Mouse (Mus musculus) ES-E14 (cell line): ENCODE data around the gene Cela1. TPM values are rescaled to one million over a fixed set of nuclear protein-coding genes. Genes with fewer than 3 reads are reported as not detected.

Source experiments
- DNase-seq: peaks from one replicate; pipeline ENCODE4 v3.0.0-alpha.2; 2013; ENCODE audit warnings: low read depth, low spot score
- H3K27ac ChIP-seq: 2 replicates; pipeline ENCODE4 v1.5.1; 2012; ENCODE audit warnings: low read depth, mild to moderate bottlenecking, low read length, moderate library complexity, mixed read lengths; ENCODE audit not compliant: poor library complexity, insufficient read depth, severe bottlenecking
- H3K36me3 ChIP-seq: 2 replicates; pipeline ENCODE4 v1.6.1; 2012; ENCODE audit warnings: mild to moderate bottlenecking, low read length, moderate library complexity, mixed read lengths; ENCODE audit not compliant: control insufficient read depth, poor library complexity, insufficient read depth, severe bottlenecking
- H3K4me1 ChIP-seq, 2 experiments: fragments of 150-350 bp in 1 of 2; sonication (generic) in 1 of 2; 2 replicates each; pipeline ENCODE4 v1.6.1; 2012; ENCODE audit warnings: low read length in 2 of 2, mild to moderate bottlenecking in 1 of 2, mixed read lengths in 1 of 2; ENCODE audit not compliant: control insufficient read depth in 2 of 2, insufficient read depth in 2 of 2, poor library complexity in 1 of 2
- H3K4me3 ChIP-seq, 2 experiments: fragments of 150-350 bp in 1 of 2; sonication (generic) in 1 of 2; 2 replicates each; pipeline ENCODE4 v1.5.1; 2012; ENCODE audit warnings: low read length in 2 of 2, low read depth in 1 of 2, mild to moderate bottlenecking in 1 of 2, mixed read lengths in 1 of 2; ENCODE audit not compliant: insufficient read depth in 1 of 2, poor library complexity in 1 of 2, severe bottlenecking in 1 of 2
- H3K9ac ChIP-seq: 2 replicates; pipeline ENCODE4 v1.6.1; 2012; ENCODE audit warnings: low read depth, mild to moderate bottlenecking, low read length, mixed read lengths; ENCODE audit not compliant: poor library complexity, insufficient read depth, severe bottlenecking
- H3K9me3 ChIP-seq: fragments of 150-350 bp; sonication (generic); 2 replicates; pipeline ENCODE4 v1.6.1; 2012; ENCODE audit warnings: low read depth, mild to moderate bottlenecking, low read length; ENCODE audit not compliant: control insufficient read depth, insufficient read depth
- CHD2 ChIP-seq: IDR thresholded peaks from 2 replicates; pipeline ENCODE4 v1.6.1; 2014; ENCODE audit warnings: mild to moderate bottlenecking, low read depth, low read length, inconsistent platforms
- HCFC1 ChIP-seq: IDR thresholded peaks from 2 replicates; pipeline ENCODE4 v1.6.1; 2012; ENCODE audit warnings: low read length, inconsistent platforms, borderline replicate concordance; ENCODE audit not compliant: insufficient read depth
- MAFK ChIP-seq: IDR thresholded peaks from 2 replicates; pipeline ENCODE4 v1.6.1; 2014; ENCODE audit warnings: mild to moderate bottlenecking, low read depth, low read length, inconsistent platforms; ENCODE audit not compliant: insufficient read depth
- ZC3H11A ChIP-seq: IDR thresholded peaks from 2 replicates; pipeline ENCODE4 v1.6.1; 2012; ENCODE audit warnings: low read depth, mild to moderate bottlenecking, inconsistent platforms, low read length, borderline replicate concordance
- ZNF384 ChIP-seq: IDR thresholded peaks from 2 replicates; pipeline ENCODE4 v1.6.1; 2012; ENCODE audit warnings: low read depth, low read length, inconsistent platforms
- in situ Hi-C, 2 experiments: fragments of 600-800 bp; cut with MboI; formaldehyde crosslinking; loops; one replicate each; pipeline ENCODE4 v1.15.1; 2025; ENCODE audit warnings: low sequenced_read_pairs in 2 of 2, inconsistent platforms in 1 of 2; ENCODE audit not compliant: unreplicated experiment in 2 of 2
- total RNA-seq: library from RNA; depleted of rRNA; stranded (reverse); fragments of 300-350 nt; gene quantifications from 2 replicates; pipeline ENCODE4 v1.2.3, GENCODE M21; 2012

The Cela1 gene
- total RNA-seq, 1 experiment, result 2.4 TPM

DNA sequence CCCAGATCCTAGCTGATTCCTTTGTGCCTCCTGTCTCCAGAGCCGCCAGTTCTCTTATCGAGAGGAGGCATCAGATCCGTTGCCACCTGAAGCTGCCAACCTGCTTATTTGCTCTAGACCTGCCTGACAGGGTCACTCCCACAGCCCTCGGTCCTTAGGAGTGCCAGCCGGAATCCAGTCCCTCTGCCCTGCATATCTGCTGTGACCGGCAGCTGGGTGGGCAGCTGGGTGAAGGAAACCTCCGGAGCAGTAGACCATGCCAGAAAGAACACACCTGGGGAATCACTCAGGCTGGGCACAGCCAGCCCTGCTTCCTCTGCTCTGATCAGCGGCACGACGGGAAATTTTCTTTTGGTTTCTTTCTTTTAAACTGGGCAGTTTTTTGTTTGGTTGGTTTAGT, 54.4 kb downstream of the Cela1 start:
- in situ Hi-C loops, result no loop called here
- no peak overlapping the region for H3K4me3 ChIP-seq
- 0 out of 2 replicates have a peak overlapping the region, but pooled peaks have one; percentile 26 for H3K9ac ChIP-seq
- TF ChIP-seq ZNF384, result no peak
- TF ChIP-seq ZC3H11A, result no peak
- TF ChIP-seq HCFC1, result no peak
- TF ChIP-seq CHD2, result no peak
- no peak for TF ChIP-seq MAFK
- no peaks in the 10 kb centered on the region for H3K9me3 ChIP-seq
- H3K4me1 ChIP-seq, result peaks cover 17 to 48% of the 10 kb centered on the region in 2 experiments; a peak in 3 of 4 replicates
- no peak overlapping the region for H3K27ac ChIP-seq
- peaks cover 6% of the 10 kb centered on the region; the same call in 1 of the 2 replicates for H3K36me3 ChIP-seq
- no peak for DNase-seq

- in situ Hi-C loops, result no loop called here
- DNase-seq, result no peak
- Histone ChIP-seq H3K4me1 (peaks cover 17 to 41% of the 10 kb centered on the region in 2 experiments; a peak in 3 of 4 replicates), H3K4me3 (no peak overlapping the region), H3K36me3 (peaks cover 6% of the 10 kb centered on the region; the same call in 1 of the 2 replicates), H3K27ac (no peak overlapping the region), H3K9me3 (no peaks in the 10 kb centered on the region), H3K9ac (no peak overlapping the region)
- TF ChIP-seq HCFC1 (no peak), ZC3H11A (no peak)
Measured at GRCm38 (mm10) chr15:100632323-100632722, 55.4 kb downstream of the Cela1 start.

- DNase-seq, result no peak
- no peak for TF ChIP-seq ZNF384
- TF ChIP-seq MAFK, result no peak
- peaks cover 20 to 41% of the 10 kb centered on the region in 2 experiments for H3K4me1 ChIP-seq
- no peak overlapping the region for H3K9ac ChIP-seq
- H3K36me3 ChIP-seq, result peaks cover 6% of the 10 kb centered on the region; the same call in 1 of the 2 replicates
- in situ Hi-C loops, result no loop called here
- no peak overlapping the region for H3K4me3 ChIP-seq
- no peak overlapping the region for H3K27ac ChIP-seq
- no peaks in the 10 kb centered on the region for H3K9me3 ChIP-seq
Measured at GRCm38 (mm10) chr15:100631454-100632170, 56.1 kb downstream of the Cela1 start.

DNA sequence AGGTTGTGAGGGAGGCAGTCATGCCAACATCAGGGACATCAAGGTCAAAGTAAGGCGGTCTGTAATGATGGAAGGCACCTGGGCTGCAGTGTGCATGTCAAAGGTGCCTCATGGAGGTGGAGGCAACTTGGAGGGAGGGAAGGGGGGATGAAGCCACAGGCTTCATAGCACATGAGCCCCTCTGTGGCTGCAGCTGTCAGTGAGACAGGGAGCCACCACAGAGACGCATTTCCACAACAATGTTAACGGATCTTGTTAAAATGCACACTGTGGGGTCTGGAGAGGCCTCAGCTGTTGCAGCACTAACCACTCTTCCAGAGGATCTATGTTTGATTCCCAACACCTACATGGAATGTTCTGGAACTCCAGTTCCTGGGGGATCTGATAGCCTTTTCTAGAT, 57.6 kb downstream of the Cela1 start:
- Histone ChIP-seq H3K4me1 (peaks cover 23 to 53% of the 10 kb centered on the region in 2 experiments), H3K27ac (peak overlapping the region; percentile 19; the same call in 1 of the 2 replicates), H3K4me3 (no peak overlapping the region), H3K9ac (no peak overlapping the region), H3K36me3 (peaks cover 6% of the 10 kb centered on the region; the same call in 1 of the 2 replicates), H3K9me3 (no peaks in the 10 kb centered on the region)
- no peak for DNase-seq
- in situ Hi-C loops, result no loop called here
- TF ChIP-seq HCFC1 (no peak), ZC3H11A (no peak)

DNA sequence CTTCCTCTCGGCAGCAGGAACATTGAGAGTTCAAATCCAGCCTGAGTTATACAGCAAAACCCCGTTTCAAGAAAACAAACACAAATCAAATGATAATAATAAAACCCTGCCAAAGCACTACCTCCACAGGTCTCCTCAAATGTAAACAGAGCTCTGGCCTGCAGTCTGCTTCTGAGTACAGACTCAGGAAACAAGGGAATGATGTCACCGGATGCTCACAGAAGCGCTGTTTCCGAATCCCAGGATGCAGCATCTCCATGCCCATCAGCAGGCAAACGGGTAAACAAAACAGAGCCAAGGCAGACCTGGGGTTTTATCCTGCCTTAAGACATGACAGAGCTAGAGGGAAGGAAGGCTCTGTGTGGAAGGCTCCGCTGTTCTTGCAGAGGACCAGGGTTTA, 58.9 kb downstream of the Cela1 start:
- Histone ChIP-seq H3K4me1 (peaks cover 26 to 56% of the 10 kb centered on the region in 2 experiments), H3K9me3 (no peaks in the 10 kb centered on the region), H3K36me3 (peaks cover 5% of the 10 kb centered on the region; the same call in 1 of the 2 replicates), H3K27ac (peak overlapping the region; percentile 35; the same call in 1 of the 2 replicates), H3K9ac (peak overlapping the region; percentile 13; the same call in 1 of the 2 replicates), H3K4me3 (no peak overlapping the region)
- in situ Hi-C loops, result no loop called here
- no peak for TF ChIP-seq CHD2
- DNase-seq, result no peak
